Mouse (Mus musculus) heart, adult 2 months (tissue): ENCODE measurements around the gene Agfg2.

Experiments
- CTCF ChIP-seq: fragments of 200-600 bp; IDR thresholded peaks from 2 replicates; pipeline ENCODE4 v1.8.1; 2022; ENCODE audit warnings: antibody characterized with exemption, mild to moderate bottlenecking, moderate library complexity
- POLR2A ChIP-seq: fragments of 200-500 bp; IDR thresholded peaks from 2 replicates; pipeline ENCODE4 v1.6.1; 2011; ENCODE audit warnings: mild to moderate bottlenecking, low read depth, low read length, control low read depth; ENCODE audit not compliant: insufficient read depth

GRCm38 (mm10) chr5:137645091-137645651, 39.4 kb downstream of the Agfg2 start:
- TF ChIP-seq CTCF (no peak), POLR2A (no peak)
